Mouse (Mus musculus) liver, embryonic 14.5 days (tissue): ENCODE results near the gene Caml.

Experiments
- CTCF ChIP-seq: IDR thresholded peaks from 2 replicates; pipeline ENCODE4 v1.5.1; 2016; ENCODE audit warnings: antibody characterized with exemption, low read depth, control low read depth
- EP300 ChIP-seq: IDR thresholded peaks from 2 replicates; pipeline ENCODE4 v1.6.1; 2016; ENCODE audit warnings: antibody characterized with exemption, low read depth

DNA sequence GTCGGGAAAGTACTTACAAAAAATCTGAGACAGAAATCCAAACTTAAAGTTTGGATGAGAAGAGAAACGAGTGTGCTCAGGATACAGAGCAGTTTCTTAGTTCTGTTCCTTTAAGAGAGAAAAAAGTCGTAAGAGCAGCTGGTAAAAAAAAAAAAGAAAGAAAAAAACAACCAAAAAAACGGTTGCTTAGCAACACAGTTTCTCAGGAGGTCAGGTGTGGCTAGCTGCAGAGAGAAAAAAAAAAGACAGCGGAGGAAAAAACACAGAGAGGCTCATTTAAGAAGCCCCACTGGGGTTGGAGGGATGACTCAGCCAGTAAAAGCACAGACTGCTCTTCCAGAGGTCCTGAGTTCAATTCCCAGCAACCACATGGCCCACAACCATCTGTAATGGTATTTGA is 48.5 kb upstream of the Caml start:
- TF ChIP-seq EP300 (no peak), CTCF (no peak)
